Mouse (Mus musculus) c-Kit-negative CD71-positive TER-119-positive erythroid progenitor cells, embryonic 14.5 days (primary cell): ENCODE data around the gene Cast.

Experiments used
- DNase-seq: peaks from one replicate; pipeline ENCODE4 v3.0.0-alpha.2; 2013; ENCODE audit warnings: low read depth, low spot score

The Cast gene

GRCm38 (mm10) chr13:74695497-74696193 is 113.0 kb downstream of the Cast start:
- DNase-seq, result no peak
